Mouse (Mus musculus) frontal cortex, adult (tissue): ENCODE data around the gene Vmn1r172.
"Not testable (repeated sequence)": the region's sequence is repeated elsewhere in the genome, so short reads cannot be mapped to it uniquely, and the experiment has no call there.

Source experiments
- ATAC-seq: cut with Nextera tagmentation; 2 replicates; pipeline ENCODE4 v1.9.2; 2017; ENCODE audit warnings: mild to moderate bottlenecking, moderate library complexity, mixed read lengths; ENCODE audit not compliant: low TSS enrichment

The Vmn1r172 gene

DNA sequence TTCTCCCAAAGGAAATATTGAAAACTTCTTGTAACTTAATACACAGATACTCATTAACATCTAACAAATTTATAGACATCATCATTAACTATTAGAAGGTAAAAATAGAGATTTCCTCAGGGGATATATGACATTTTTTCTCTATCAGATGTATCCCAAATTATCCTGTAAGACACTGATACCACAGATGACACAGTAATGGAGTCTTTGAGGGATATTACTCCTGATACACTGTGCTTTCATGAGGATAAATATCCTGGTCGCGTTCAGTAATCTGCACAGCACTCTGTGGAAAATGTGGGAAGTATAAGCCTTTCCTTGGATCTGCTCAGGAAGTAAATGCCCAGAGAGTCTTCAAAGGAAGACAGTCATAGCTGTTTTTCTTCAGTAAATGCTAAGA, at the start of gene Vmn1r172:
Gene Vmn1r172, plus strand, starts transcription at position 301 of the 400 bp plus-strand sequence.
- ATAC-seq: no peak

DNA sequence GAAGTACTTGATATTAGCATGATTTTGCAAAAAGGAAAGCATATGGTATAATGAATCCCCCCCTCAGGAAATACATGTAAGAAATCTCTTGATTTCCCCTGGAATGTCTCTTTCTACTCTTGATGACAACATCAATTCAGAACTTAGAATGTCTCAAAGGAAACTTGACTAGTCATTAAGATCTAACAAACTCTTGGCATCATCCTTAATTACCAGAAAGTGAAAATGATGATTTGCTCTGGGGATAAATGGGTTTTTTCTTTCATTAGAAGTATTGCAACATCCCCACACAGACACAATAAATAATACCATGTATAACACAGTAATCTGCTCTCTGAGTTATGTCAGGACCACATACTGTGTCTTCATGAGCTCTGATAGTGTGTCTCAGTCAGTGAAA, 27.7 kb upstream of the Vmn1r172 start, which contains the start of gene Vmn1r171:
Gene Vmn1r171, plus strand, starts transcription at position 301 of the 400 bp plus-strand sequence.
- no peak for ATAC-seq

DNA sequence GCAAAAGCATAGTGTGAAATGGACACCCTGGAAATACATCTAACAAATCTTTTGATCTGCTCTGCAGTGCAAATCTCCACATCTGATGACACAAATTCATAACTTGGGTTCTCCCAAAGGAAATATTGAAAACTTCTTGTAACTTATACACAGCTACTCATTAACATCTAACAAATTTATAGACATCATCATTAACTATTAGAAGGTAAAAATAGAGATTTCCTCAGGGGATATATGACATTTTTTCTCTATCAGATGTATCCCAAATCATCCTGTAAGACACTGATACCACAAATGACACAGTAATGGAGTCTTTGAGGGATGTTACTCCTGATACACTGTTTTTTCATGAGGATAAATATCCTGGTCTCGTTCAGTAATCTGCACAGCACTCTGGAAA, 42.3 kb downstream of the Vmn1r172 start, which contains the start of gene Vmn1r173:
Gene Vmn1r173, plus strand, starts transcription at position 301 of the 400 bp plus-strand sequence.
- not testable (repeated sequence) for ATAC-seq
